In genomic region chr11:7142725-7143124, GRCm38 (mm10) we compare ENCODE assay signal across 7 mouse cellular contexts. TPM values are rescaled to one million over a fixed set of nuclear protein-coding genes. Genes with fewer than 3 reads are reported as not detected.
DNase-seq lines count a peak whose midpoint lies in the region; ATAC-seq lines count a peak whose summit lies in the region.

No protein-coding gene starts in this region.

- H3K4me1 ChIP-seq in liver, embryonic 15.5 days (replicated peaks), result peaks cover 3% of the 10 kb centered on the region; the same call in 1 of the 2 replicates

- no peak overlapping the region for H3K4me3 ChIP-seq in liver, embryonic 15.5 days (replicated peaks)

- WGBS in liver, embryonic 15.5 days (ENCODE audit: insufficient replicate concordance), result 38% methylated on average over 3 of the region's 3 CpGs

- no peaks in the 10 kb centered on the region for H3K27me3 ChIP-seq in liver, embryonic 15.5 days

- H3K9ac ChIP-seq in liver, embryonic 15.5 days, result no peak overlapping the region

- no peak overlapping the region for H3K27ac ChIP-seq in liver, embryonic 15.5 days (replicated peaks)

- H3K9me3 ChIP-seq in liver, embryonic 15.5 days (replicated peaks), result no peaks in the 10 kb centered on the region

- intact Hi-C loops in heart, postnatal 10 days (cut with DNase I), result loop anchor here (5.0 kb wide), 1 partner anchor 85 kb away; no protein-coding TSS in a partner anchor

- no peak overlapping the region for H3K4me2 ChIP-seq in liver, embryonic 15.5 days

- peak; percentile 27; the same call in 1 of the 2 replicates for ATAC-seq in liver, embryonic 15.5 days (ENCODE audit: insufficient read depth)

- peak; percentile 44 for DNase-seq in 416B (ENCODE audit: low read depth)
- peak; percentile 84 for DNase-seq in NIH3T3 (ENCODE audit: low read depth)
- peak; percentile 36 to 49 for DNase-seq in heart, postnatal 10 days
- DNase-seq in gastrocnemius, postnatal 10 days, result no peak
- DNase-seq in frontal cortex, postnatal 10 days (ENCODE audit: low spot score in 2 of 2), result no peak
- no peak for DNase-seq in cerebellum, postnatal 4 days (ENCODE audit: low spot score in 2 of 2)

- H3K36me3 ChIP-seq in liver, embryonic 15.5 days (replicated peaks), result no peaks in the 10 kb centered on the region

RNA-seq across cellular contexts. Expression of gene Gm11985, which starts 45.6 kb away (rescaled TPM):
- total RNA-seq in heart, postnatal 10 days (2021), result not detected
- not detected in 2 replicates for polyA plus RNA-seq in liver, embryonic 15.5 days (2015; fragmentation: Nextera tagmentation; extraction: Ambion mirVana)
- total RNA-seq in gastrocnemius, postnatal 10 days (2021), result not detected

RNA-seq across cellular contexts. Expression of gene Igfbp1, which starts 54.9 kb away (rescaled TPM):
- total RNA-seq in heart, postnatal 10 days (2021), result not detected
- polyA plus RNA-seq in liver, embryonic 15.5 days (2015; fragmentation: Nextera tagmentation; extraction: Ambion mirVana), result 170 and 287 TPM in 2 replicates
- total RNA-seq in gastrocnemius, postnatal 10 days (2021), result under 1 TPM in 1 of 2 experiments, not detected in 1; 0.68 TPM

Comparison
In these comparisons a context has a peak if more than half of its experiments do, and no peak if none do; other contexts are left out.
1. DNase-seq: peak in 416B (single experiment), NIH3T3 (single experiment) and heart, postnatal 10 days (2 of 2); none in gastrocnemius, postnatal 10 days (single experiment), frontal cortex, postnatal 10 days (0 of 2) and cerebellum, postnatal 4 days (0 of 2).